Mouse (Mus musculus): ENCODE data around the gene Amigo1.
A peak's percentile ranks its signal among the peaks of the same experiment; 100 is the strongest.

Amigo1 gene

DNA sequence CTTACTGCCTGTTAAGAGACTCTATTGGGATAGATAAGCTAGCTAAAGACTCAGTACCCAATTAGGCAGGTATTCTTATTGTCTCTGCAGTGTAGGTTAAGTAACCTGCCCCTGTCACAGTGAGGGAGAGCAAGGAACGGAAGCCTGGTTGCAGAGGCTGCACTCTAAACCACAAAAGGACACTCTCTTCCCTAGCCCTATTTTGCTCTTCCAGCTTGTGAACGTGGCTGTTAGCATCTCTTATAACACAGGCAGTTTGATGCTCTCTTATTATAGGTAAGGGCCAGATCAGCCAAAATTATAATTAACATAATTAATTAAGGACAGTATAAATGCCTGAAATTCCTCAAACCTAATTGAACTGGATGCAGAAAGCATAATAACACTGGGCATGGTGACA is 5.6 kb upstream of the Amigo1 start:
- no peak for DNase-seq (ENCODE audit: low spot score in 2 of 2)

GRCm38 (mm10) chr3:108184742-108185141 is 1.4 kb upstream of the Amigo1 start:
- DNase-seq (ENCODE audit: low spot score in 2 of 2): no peak

GRCm38 (mm10) chr3:108185460-108186097 is 556 bp upstream of the Amigo1 start:
- no peak for DNase-seq (ENCODE audit: low spot score in 2 of 2)

- DNase-seq (ENCODE audit: low spot score in 2 of 2): no peak
Measured at GRCm38 (mm10) chr3:108187111-108187795, 1.1 kb downstream of the Amigo1 start.

DNA sequence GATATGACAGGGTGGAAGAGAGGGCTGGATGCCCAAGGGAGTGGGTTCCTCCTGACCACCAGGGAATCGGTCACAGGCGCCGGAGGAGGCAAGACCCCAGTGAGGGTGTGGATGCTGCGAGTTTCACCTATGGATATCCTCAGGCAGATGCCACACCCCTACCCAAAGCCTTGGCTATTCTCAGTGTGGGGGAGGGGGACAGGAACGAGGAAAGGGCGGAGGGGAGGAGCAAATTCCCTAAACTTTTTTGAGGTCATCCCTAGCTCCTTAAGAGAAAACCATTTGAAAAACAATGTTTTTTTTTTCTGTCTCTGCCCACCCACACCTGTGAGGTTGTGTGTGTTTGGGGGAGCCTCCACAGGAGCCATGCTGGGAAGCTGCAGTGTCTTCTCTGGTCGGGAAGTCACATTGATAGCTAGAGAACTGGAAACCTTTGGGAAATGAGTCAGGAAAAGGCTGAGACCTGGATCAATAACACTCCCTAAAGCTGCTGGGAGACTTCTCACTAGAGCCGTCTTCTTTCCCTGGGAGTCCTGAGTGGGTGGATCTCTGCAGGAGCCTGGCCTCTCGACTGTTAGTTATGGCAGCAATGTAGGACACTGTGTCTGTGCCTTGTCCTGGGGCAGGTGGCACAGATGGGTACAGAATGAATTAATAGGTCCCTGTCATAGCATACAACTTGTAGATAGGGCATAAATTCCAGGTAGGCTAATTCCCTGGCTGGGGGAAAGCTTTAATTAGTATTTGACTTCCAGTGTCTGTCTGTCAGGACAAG is 2.8 kb downstream of the Amigo1 start:
- no peak for DNase-seq (ENCODE audit: low spot score in 2 of 2)

DNA sequence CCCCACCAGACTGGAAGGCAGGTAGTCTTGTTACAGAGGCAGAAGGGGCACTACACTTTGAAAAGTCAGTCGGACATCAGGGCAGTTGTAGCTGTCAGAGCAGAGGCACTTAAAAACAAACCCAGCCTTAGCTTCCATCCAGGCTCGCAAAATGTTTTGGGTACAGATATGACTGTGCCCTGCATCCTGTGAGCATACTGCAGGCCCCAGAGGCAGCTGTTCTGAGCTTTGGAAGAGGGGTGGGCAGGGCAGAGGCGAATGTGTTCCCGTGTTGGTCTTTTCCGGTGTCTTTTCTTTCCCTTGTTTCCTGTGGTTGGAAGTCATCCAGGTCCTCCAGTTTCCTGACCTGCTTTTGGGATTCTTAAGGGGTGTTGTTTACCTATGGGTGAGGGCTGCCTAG is 3.8 kb downstream of the Amigo1 start:
- no peak for DNase-seq (ENCODE audit: low spot score in 2 of 2)

- DNase-seq (ENCODE audit: low spot score in 2 of 2): no peak
Measured at GRCm38 (mm10) chr3:108193686-108194085, 7.6 kb downstream of the Amigo1 start.

DNA sequence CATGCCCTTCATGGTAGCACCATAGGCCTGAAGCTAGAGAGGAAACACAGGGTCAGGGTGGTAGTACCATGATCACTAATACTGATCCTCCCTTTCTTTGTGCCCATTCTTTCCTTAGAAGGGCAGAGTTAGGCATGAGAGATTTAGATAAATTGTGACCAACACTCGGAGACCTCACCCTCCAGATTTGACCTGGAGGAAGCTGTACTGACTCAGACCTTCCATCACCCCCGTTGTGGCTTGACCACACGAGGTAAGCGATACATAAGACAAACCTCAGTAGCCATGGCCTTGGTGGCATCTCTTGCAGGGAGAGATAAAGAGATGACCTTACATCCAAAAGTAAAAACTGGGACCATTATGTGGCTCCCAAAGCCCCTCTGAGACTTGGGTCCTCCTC is 9.2 kb downstream of the Amigo1 start:
- DNase-seq (ENCODE audit: low spot score in 2 of 2): no peak

DNA sequence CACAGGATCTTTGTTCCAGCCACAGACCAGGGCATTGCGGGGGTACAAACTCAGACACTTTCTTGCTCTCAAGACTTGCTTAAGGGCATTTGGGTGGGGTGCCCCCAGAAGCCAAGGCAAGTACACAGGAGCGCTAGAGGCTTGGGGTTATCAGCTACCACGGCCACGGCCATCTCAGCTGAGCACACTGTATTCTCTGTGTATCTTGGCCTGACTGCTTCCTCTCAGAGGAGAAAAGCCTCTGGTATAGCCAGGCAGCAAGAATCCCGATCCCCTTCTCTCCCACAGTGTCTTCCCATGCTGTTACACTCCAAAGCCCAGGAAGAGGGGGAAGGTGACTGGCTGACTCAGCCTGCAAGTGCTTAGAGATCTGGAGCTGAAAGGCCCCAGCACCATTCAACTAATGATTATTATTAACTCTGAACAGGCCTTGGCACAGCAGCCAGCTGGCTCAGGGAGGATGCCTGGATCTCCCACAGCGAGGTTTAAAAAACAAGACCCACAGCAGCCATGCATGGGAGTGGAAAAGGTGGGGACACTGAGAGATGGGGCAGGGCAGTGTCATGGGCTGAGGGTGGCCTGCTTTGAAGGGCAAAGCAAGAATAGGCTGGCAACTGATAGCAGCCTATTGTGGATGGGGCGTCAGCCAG is 9.9 kb downstream of the Amigo1 start:
- DNase-seq (ENCODE audit: low spot score in 2 of 2): no peak

GRCm38 (mm10) chr3:108197066-108197497 is 10.9 kb downstream of the Amigo1 start:
- DNase-seq (ENCODE audit: low spot score in 2 of 2): no peak

- DNase-seq (ENCODE audit: low spot score in 2 of 2): no peak
Measured at GRCm38 (mm10) chr3:108199231-108199630, 13.1 kb downstream of the Amigo1 start.

GRCm38 (mm10) chr3:108200329-108201323 is 14.5 kb downstream of the Amigo1 start, which contains the start of gene Cyb561d1:
Cyb561d1 (minus strand) TSS chr3:108201212.
- peak; percentile 91 to 94 for DNase-seq (ENCODE audit: low spot score in 2 of 2)

DNA sequence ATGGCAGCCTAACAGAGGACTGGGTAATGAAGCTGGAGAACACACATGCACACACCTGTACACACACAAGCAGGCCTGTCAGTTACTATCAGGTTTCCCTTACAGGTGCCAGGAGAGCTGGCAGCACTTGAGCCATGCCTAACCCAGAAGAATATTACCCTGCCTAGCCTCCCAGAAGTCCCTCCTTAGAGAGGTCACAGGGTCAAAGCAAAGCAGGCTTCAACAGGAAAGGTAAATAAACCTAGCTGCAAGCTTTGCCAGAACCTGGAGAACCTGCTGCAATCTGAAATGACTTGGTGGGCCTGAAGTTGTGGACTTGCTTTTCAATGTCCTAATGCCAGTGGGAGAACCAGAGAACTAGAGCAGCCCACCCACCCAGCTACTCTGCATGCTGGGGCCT is 16.4 kb downstream of the Amigo1 start:
- no peak for DNase-seq (ENCODE audit: low spot score in 2 of 2)

DNA sequence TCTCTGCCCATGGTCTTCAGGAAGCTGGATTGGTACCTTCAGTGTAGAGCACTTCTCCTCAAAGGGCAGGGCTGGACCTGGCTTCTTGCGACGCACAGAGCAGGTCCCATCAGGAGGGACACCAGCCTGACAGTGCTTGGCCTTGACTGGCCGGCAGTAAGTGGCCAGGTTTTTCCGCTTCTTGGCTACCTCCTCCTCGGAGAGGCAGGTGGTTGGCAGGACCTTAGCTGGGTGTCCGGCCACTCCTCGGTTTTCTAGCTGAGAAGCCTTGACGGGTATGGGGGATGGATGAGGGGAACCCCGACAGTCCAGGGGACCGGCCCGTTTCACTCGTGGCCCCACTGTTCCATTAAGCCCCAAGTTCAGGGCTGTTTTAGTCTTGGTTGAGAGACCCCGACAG is 17.1 kb downstream of the Amigo1 start:
- DNase-seq (ENCODE audit: low spot score in 2 of 2): no peak

- peak; percentile 54 to 81 for DNase-seq (ENCODE audit: low spot score in 2 of 2)
Measured at GRCm38 (mm10) chr3:108203621-108204325, 17.6 kb downstream of the Amigo1 start.

DNA sequence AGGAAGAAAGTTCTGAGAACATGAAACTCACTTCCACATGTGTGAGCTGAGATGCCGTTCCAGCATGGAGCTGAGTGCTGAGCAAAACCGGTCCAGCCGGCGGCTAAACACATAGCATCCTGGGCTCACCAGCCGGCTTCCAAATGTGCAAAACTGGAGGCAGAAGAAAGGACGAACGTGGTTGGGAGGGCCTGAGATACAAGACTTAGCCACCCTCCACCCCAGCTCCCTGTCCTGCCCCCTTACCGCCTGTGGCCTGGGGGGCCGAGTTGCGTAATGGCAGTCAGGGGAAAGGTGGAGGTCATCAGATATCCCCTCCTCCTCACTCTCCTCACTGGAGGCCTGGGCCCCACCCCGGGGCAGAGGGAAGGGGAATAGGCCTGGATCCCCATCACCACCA is 18.3 kb downstream of the Amigo1 start:
- no peak for DNase-seq (ENCODE audit: low spot score in 2 of 2)

DNA sequence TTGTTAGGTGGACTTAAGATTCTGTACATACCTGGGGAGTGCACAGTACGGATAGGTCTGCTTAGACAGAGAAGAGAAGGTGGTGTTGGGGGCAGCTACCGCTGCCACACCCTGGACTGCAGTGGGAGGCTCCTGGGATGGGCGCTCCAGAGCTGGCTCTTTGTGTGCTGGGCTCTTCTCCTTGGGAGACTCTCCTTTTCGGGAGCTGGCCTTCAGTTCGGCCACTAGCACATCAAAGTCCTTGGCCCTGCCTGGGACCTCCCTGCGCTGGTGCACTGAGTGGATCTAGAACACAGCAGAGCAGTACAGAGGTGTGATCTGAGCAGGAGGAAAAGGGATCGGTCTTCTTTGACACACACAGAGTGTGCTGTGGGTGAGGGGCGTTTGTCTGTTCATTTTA is 19.5 kb downstream of the Amigo1 start:
- no peak for DNase-seq (ENCODE audit: low spot score in 2 of 2)

DNA sequence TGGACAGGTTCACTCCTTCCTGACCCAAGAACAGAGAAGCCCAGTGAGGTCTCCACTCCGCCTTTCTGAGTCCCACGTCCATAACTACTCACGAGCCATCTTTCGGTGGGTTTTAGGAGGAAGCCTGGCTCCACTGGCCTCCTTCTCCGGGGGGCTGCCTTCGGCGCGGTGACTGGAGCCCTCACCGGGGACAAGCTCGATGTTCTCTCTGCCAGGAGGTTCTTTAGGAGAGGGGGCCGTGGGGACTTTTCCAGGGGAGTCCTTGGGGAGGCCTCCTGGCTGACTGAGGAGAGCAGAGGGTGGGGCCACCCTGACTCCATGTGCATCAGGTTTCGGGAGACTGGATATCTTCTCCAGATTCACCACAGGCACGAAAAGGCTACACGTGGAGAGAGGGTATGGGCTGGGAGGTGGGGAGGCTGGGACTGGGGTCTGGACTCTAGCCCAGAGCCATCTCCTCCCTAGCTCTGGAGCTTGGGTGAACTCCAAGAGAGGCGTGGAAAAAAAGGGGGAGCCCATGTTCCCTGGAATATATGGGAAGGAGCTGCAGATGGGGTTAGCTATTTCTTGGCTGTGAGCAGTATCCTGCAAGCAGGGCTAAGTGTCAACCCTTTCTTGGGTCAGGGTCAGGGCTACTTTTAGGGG is 20.7 kb downstream of the Amigo1 start:
- peak in 1 of 2 experiments; percentile 41 for DNase-seq (ENCODE audit: low spot score in 2 of 2)

DNA sequence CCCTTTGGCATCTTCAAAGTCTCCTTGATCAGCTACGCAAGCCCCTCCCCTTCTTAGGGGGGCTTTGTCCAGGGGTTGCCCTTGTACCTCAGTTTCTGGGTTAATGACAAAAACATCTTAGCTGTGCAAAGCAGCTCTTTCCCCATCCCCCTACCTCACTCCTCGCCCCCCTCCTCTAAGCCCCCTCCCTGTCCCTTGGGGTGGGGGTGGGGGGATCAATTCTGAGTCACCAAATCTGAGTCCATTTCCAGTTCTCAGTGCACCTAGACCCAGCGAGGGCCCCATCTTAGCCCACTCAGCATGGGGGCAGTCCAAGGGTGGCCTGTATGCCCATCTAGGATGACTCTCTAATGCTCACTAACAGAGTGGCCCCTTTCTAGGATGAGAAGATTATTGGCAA is 22.9 kb downstream of the Amigo1 start:
- no peak for DNase-seq (ENCODE audit: low spot score in 2 of 2)

DNA sequence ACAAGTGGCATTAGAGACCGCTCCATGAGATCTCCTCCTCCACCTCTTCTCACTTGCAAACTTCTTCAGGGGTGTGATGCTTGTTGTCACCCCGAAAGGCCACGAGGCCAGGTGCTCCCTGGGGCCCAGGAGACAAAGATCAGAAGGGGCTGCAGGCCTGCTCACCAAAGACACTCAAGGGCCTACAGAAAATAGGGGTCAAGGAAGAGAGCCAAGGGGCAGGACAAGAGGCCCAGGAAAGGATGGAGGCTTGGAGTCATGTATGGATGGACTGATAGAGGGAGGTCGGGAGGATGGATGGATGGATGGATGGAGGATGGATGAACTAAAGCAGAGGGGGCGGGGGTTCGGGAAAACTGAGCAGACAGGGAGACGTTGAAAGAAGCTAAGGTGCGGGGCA is 23.4 kb downstream of the Amigo1 start:
- no peak for DNase-seq (ENCODE audit: low spot score in 2 of 2)
